Mouse (Mus musculus): Measurements from ENCODE around the gene Actl6a. TPM values are rescaled to one million over a fixed set of nuclear protein-coding genes. Genes with fewer than 3 reads are reported as not detected.
"Not testable (repeated sequence)": the region's sequence is repeated elsewhere in the genome, so short reads cannot be mapped to it uniquely, and the experiment has no call there.

The Actl6a gene
- polyA plus RNA-seq, 1 experiment from 2014 or later, result 75.5 TPM

- H3K27me3 ChIP-seq, result no peaks in the 10 kb centered on the region
- no peak overlapping the region for H3K27ac ChIP-seq (replicated peaks)
- 84% methylated on average over 7 of the region's 7 CpGs for WGBS (ENCODE audit: insufficient replicate concordance)
- H3K9ac ChIP-seq, result no peak overlapping the region
- peaks cover 92% of the 10 kb centered on the region for H3K36me3 ChIP-seq (replicated peaks)
- no peak overlapping the region for H3K4me3 ChIP-seq (replicated peaks)
- no peaks in the 10 kb centered on the region for H3K4me1 ChIP-seq (replicated peaks)
- H3K9me3 ChIP-seq (replicated peaks), result no peaks in the 10 kb centered on the region
- no peak overlapping the region for H3K4me2 ChIP-seq
- no peak for ATAC-seq (ENCODE audit: insufficient read depth)
Observed at GRCm38 (mm10) chr3:32724191-32724590, 18.1 kb downstream of the Actl6a start.

GRCm38 (mm10) chr3:32725951-32726350, 19.9 kb downstream of the Actl6a start:
- WGBS (ENCODE audit: insufficient replicate concordance), result 75% methylated on average over 5 of the region's 5 CpGs
- peaks cover 91% of the 10 kb centered on the region for H3K36me3 ChIP-seq (replicated peaks)
- ATAC-seq (ENCODE audit: insufficient read depth), result no peak

GRCm38 (mm10) chr3:32727861-32728260, 21.8 kb downstream of the Actl6a start:
- 81% methylated on average over 4 of the region's 4 CpGs for WGBS (ENCODE audit: insufficient replicate concordance)
- H3K27ac ChIP-seq (replicated peaks), result no peak overlapping the region
- H3K9ac ChIP-seq, result no peak overlapping the region
- ATAC-seq (ENCODE audit: insufficient read depth), result no peak
- H3K4me2 ChIP-seq, result no peak overlapping the region
- H3K4me1 ChIP-seq (replicated peaks), result no peaks in the 10 kb centered on the region
- no peaks in the 10 kb centered on the region for H3K9me3 ChIP-seq (replicated peaks)
- no peak overlapping the region for H3K4me3 ChIP-seq (replicated peaks)
- H3K27me3 ChIP-seq, result no peaks in the 10 kb centered on the region
- peaks cover 89% of the 10 kb centered on the region for H3K36me3 ChIP-seq (replicated peaks)

More at GRCm38 (mm10) chr3:32725951-32726350, 19.9 kb downstream of the Actl6a start:
- Histone ChIP-seq H3K4me3 (replicated peaks) (no peak overlapping the region), H3K4me1 (replicated peaks) (no peaks in the 10 kb centered on the region), H3K4me2 (no peak overlapping the region), H3K27ac (replicated peaks) (no peak overlapping the region), H3K27me3 (no peaks in the 10 kb centered on the region), H3K9me3 (replicated peaks) (no peaks in the 10 kb centered on the region), H3K9ac (no peak overlapping the region)

GRCm38 (mm10) chr3:32736244-32737171, 30.4 kb downstream of the Actl6a start, which contains the start of gene Ndufb5:
Ndufb5 (plus strand) TSS chr3:32736990.
- Histone ChIP-seq H3K27ac (replicated peaks) (peak within 1 kb of the TSS; percentile 82), H3K4me3 (replicated peaks) (peak within 1 kb of the TSS; percentile 88), H3K36me3 (replicated peaks) (peaks cover 26% of the 10 kb centered on the region), H3K27me3 (no peaks in the 10 kb centered on the region), H3K4me2 (peak within 1 kb of the TSS; percentile 88), H3K4me1 (replicated peaks) (peaks cover 31% of the 10 kb centered on the region), H3K9ac (peak within 1 kb of the TSS; percentile 81), H3K9me3 (replicated peaks) (no peaks in the 10 kb centered on the region)
- peak; percentile 94 for ATAC-seq (ENCODE audit: insufficient read depth)
- under 1% methylated on average over 62 of the region's 62 CpGs for WGBS (ENCODE audit: insufficient replicate concordance)

- peak within 1 kb of the TSS; percentile 81 for H3K9ac ChIP-seq
- H3K27me3 ChIP-seq, result no peaks in the 10 kb centered on the region
- WGBS (ENCODE audit: insufficient replicate concordance), result under 1% methylated on average over 31 of the region's 31 CpGs
- H3K27ac ChIP-seq (replicated peaks), result peak within 1 kb of the TSS; percentile 82
- ATAC-seq (ENCODE audit: insufficient read depth), result peak; percentile 18
- peaks cover 19% of the 10 kb centered on the region for H3K36me3 ChIP-seq (replicated peaks)
- H3K4me1 ChIP-seq (replicated peaks), result peaks cover 31% of the 10 kb centered on the region
- H3K4me3 ChIP-seq (replicated peaks), result peak within 1 kb of the TSS; percentile 88
- H3K9me3 ChIP-seq (replicated peaks), result no peaks in the 10 kb centered on the region
- peak within 1 kb of the TSS; percentile 88 for H3K4me2 ChIP-seq
Observed at GRCm38 (mm10) chr3:32737172-32737655, 31.1 kb downstream of the Actl6a start, which contains the start of gene Mrpl47. Mrpl47 (minus strand) TSS chr3:32737605.

- Histone ChIP-seq H3K4me3 (replicated peaks) (no peak overlapping the region), H3K4me1 (replicated peaks) (peaks cover 31% of the 10 kb centered on the region), H3K27me3 (no peaks in the 10 kb centered on the region), H3K36me3 (replicated peaks) (peaks cover 13% of the 10 kb centered on the region), H3K9me3 (replicated peaks) (no peaks in the 10 kb centered on the region), H3K27ac (replicated peaks) (no peak overlapping the region), H3K4me2 (peak overlapping the region; percentile 88; the same call in 1 of the 2 replicates), H3K9ac (no peak overlapping the region)
- ATAC-seq (ENCODE audit: insufficient read depth), result no peak
- WGBS (ENCODE audit: insufficient replicate concordance), result 83% methylated on average over 5 of the region's 5 CpGs
Observed at GRCm38 (mm10) chr3:32738549-32738948, 32.5 kb downstream of the Actl6a start.

- no peak for ATAC-seq (ENCODE audit: insufficient read depth)
- peaks cover 13% of the 10 kb centered on the region for H3K4me1 ChIP-seq (replicated peaks)
- no peaks in the 10 kb centered on the region for H3K9me3 ChIP-seq (replicated peaks)
- H3K4me3 ChIP-seq (replicated peaks), result no peak overlapping the region
- no peak overlapping the region for H3K27ac ChIP-seq (replicated peaks)
- WGBS (ENCODE audit: insufficient replicate concordance), result 53% methylated on average over 2 of the region's 2 CpGs
- H3K36me3 ChIP-seq (replicated peaks), result peaks cover 23% of the 10 kb centered on the region
- H3K27me3 ChIP-seq, result no peaks in the 10 kb centered on the region
- H3K4me2 ChIP-seq, result no peak overlapping the region
- H3K9ac ChIP-seq, result no peak overlapping the region
Observed at GRCm38 (mm10) chr3:32742276-32742780, 36.2 kb downstream of the Actl6a start.

- WGBS (ENCODE audit: insufficient replicate concordance), result 84% methylated on average over 6 of the region's 6 CpGs
- Histone ChIP-seq H3K4me3 (replicated peaks) (no peak overlapping the region), H3K27ac (replicated peaks) (no peak overlapping the region), H3K9ac (no peak overlapping the region), H3K27me3 (no peaks in the 10 kb centered on the region), H3K4me1 (replicated peaks) (no peaks in the 10 kb centered on the region), H3K36me3 (replicated peaks) (peaks cover 44% of the 10 kb centered on the region), H3K9me3 (replicated peaks) (no peaks in the 10 kb centered on the region), H3K4me2 (no peak overlapping the region)
- ATAC-seq (ENCODE audit: insufficient read depth), result no peak
Observed at GRCm38 (mm10) chr3:32745001-32745400, 38.9 kb downstream of the Actl6a start.

GRCm38 (mm10) chr3:32745426-32745825, 39.3 kb downstream of the Actl6a start:
- H3K36me3 ChIP-seq (replicated peaks), result peaks cover 49% of the 10 kb centered on the region
- H3K4me1 ChIP-seq (replicated peaks); H3K4me3 ChIP-seq (replicated peaks); H3K9me3 ChIP-seq (replicated peaks); H3K9ac ChIP-seq; H3K27me3 ChIP-seq; H3K4me2 ChIP-seq; ATAC-seq (ENCODE audit: insufficient read depth); H3K27ac ChIP-seq (replicated peaks): not testable (repeated sequence)

- Histone ChIP-seq H3K9me3 (replicated peaks) (no peaks in the 10 kb centered on the region), H3K27me3 (no peaks in the 10 kb centered on the region), H3K4me3 (replicated peaks) (no peak overlapping the region), H3K27ac (replicated peaks) (no peak overlapping the region), H3K36me3 (replicated peaks) (peaks cover 70% of the 10 kb centered on the region), H3K4me2 (no peak overlapping the region), H3K4me1 (replicated peaks) (no peaks in the 10 kb centered on the region), H3K9ac (no peak overlapping the region)
- ATAC-seq (ENCODE audit: insufficient read depth), result no peak
- 79% methylated on average over 9 of the region's 9 CpGs for WGBS (ENCODE audit: insufficient replicate concordance)
Observed at GRCm38 (mm10) chr3:32748384-32748783, 42.3 kb downstream of the Actl6a start.

GRCm38 (mm10) chr3:32749820-32750579, 43.9 kb downstream of the Actl6a start:
- Histone ChIP-seq H3K27ac (replicated peaks) (no peak overlapping the region), H3K4me1 (replicated peaks) (no peaks in the 10 kb centered on the region), H3K27me3 (no peaks in the 10 kb centered on the region), H3K9me3 (replicated peaks) (no peaks in the 10 kb centered on the region), H3K9ac (no peak overlapping the region), H3K4me2 (no peak overlapping the region), H3K36me3 (replicated peaks) (peaks cover 76% of the 10 kb centered on the region), H3K4me3 (replicated peaks) (no peak overlapping the region)
- no peak for ATAC-seq (ENCODE audit: insufficient read depth)
- WGBS (ENCODE audit: insufficient replicate concordance), result 72% methylated on average over 4 of the region's 4 CpGs
